Mouse (Mus musculus): ENCODE measurements around the gene Slc35a1.
"Not testable (repeated sequence)": the region's sequence is repeated elsewhere in the genome, so short reads cannot be mapped to it uniquely, and the experiment has no call there.

Gene Slc35a1

DNA sequence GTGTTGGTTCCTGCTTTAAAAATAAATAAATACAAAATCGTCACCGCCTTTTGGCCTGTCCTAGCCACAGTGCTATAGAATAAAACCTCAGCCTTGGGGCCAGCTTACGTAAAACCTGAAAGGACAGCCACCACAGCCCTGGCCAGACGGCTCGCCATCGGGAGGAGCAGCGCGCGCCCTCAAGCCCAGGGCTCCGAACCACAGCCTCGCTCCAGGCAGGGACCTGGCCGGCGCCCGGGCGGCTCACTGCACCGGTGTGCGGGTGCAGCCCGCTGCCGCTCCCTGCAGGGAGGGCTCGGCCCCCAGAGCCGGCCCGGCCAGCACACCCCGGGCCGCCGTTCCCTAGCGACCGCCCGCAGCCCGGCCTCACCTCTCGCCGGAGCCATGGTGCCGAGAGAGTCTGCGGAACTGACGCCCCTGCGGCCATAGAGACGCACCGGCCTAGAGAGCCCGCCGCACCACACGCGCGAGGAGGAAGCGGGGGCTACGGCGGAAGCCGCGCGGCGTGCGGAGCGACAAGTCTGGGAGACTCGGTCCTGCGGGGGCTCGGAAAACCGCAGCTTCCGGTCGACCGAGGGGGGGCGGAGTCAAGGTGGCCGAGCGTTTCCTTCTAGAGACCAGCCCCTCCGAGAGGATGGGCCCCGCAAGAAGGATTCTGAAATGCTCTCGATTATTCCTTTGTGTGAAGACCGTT is at the start of gene Slc35a1:
Slc35a1 (minus strand) TSS at position 565 of the 694 bp plus-strand sequence.
- peak; percentile 77 for DNase-seq (ENCODE audit: low spot score)

GRCm38 (mm10) chr4:34734461-34734860 is 47.2 kb upstream of the Slc35a1 start:
- DNase-seq (ENCODE audit: low spot score): no peak

DNA sequence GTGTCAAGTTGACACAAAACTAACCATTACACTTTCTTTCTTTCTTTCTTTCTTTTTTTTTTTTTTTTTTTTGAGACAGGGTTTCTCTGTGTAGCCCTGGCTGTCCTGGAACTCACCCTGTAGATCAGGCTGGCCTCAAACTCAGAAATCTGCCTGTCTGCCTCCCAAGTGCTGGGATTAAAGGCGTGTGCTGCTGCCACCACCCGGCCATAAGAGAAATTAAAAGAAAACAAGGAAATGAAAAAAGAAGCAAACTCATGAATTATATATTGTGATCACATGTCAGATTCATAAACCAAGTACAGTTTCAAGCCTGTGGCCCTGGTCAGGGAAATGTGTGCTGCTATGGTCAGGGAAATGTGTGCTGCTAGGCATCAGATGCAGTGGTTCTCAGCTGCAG is 46.2 kb upstream of the Slc35a1 start:
- not testable (repeated sequence) for DNase-seq (ENCODE audit: low spot score)

- DNase-seq (ENCODE audit: low spot score): no peak
These were observed 42.7 kb upstream of the Slc35a1 start, which contains the start of gene Cfap206 for GRCm38 (mm10) chr4:34729851-34730341. TSS of gene Cfap206 (minus strand) at chr4:34730206.

GRCm38 (mm10) chr4:34725710-34726109 is 38.5 kb upstream of the Slc35a1 start:
- DNase-seq (ENCODE audit: low spot score): not testable (repeated sequence)

- no peak for DNase-seq (ENCODE audit: low spot score)
These were observed 37.1 kb upstream of the Slc35a1 start for GRCm38 (mm10) chr4:34724306-34724705.

GRCm38 (mm10) chr4:34723186-34723585 is 35.9 kb upstream of the Slc35a1 start:
- no peak for DNase-seq (ENCODE audit: low spot score)

DNA sequence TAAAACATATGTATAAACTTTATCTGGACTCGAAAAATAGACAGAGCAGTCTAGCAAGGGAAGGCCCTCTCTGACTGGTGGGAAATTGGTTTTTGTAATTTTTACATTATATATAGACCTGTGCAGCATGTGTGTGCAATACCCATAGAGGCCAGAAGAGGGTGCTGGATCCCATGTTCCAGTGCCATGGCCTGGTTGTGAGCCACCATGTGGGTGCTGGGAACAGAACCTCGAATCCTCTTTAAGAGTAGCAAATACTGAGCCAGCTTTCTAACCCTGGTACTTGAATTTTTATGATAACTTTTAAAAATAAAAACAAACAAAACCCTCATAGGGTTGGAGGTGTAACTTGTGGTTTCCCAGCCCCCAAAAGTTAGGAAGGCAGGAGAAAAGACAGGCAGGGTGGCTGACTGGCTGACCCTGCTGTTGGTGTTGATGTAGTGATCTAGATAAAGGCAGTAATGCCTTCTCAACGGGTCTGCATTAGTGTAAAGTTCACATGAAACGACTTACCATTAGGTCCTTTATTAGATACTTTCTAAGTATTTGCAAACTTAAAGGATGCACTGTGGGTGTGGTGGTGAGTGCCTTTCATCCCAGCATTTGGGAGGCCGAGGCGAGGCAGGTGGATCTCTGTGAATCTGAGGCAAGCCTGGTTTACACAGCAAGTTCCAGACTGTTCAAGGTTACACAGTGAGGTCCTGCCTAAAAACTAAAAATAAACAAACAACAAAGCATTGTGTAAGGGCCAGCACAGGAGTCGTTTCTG is 33.1 kb upstream of the Slc35a1 start:
- DNase-seq (ENCODE audit: low spot score): no peak

DNA sequence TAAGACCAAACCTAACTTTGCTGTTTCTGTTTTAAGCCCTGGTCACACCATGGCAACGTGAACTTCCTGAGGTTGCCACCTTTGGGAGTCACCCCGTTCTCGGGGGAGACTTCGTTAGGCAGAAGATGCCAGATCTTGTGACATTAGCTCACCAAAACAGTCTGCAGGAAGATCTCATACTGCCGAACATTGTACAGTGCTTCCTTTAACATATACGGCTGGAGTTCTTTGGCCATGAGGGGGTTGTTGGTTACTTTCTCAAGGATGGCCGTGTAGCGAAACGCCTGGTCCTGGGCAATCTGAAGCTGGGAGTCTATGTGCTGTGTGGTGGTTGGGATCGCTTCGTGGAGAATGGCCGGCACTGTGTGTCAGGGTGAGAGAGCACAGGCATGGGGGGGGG is 32.2 kb upstream of the Slc35a1 start:
- DNase-seq (ENCODE audit: low spot score): no peak

DNA sequence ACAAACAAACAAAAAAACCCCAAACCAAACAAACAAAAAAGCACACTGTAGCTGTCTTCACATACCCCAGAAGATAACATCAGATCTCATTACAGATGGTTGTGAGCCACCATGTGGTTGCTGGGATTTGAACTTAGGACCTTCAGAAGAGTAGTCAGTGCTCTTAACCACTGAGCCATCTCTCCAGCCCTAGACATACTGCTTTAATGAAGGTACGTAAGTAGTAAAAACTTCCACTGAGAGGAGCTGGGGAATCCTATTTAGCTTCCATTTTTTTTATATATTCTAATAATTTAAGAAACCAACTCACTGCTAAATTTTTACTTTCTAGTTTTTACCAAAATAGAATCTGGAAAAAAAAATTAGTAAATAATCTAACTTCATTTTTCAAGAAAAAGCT is 27.8 kb upstream of the Slc35a1 start:
- DNase-seq (ENCODE audit: low spot score): no peak

DNA sequence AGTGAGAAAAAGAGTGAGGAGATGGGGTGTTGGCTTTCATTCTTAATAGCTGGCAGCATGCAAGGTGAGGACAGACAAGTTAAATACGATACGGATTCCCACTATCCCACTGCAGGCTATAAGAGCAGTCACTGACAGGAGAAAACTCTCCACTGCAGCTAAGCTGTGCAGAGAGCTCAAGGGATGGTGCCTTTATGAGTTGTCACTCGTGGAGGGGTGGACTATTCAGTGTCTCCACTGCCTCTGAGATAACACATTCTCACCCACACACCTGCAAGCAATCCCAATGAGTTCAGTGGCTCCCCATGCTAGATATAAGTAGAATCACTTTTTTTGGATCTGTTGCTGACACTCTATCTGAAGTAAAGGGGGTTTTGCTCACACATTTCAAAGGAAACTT is 20.9 kb upstream of the Slc35a1 start:
- no peak for DNase-seq (ENCODE audit: low spot score)

DNA sequence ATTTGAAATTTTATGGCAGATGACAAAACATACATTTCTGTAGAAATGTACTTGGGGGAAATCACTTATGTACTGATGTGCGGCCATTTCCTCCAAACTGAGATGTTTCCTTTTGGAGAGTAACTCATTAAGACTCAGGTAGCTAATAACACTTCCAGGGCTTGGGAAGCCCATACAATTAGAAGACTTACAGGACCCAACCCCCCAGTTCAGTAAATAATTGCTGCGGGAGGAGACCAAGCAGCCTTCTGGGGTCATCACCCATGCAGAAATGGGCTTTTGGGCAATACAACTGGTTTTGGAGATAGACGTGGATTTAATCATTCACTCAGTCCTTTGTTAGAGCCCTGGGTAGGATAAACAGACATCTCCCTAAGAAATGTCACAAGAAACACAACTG is 20.0 kb upstream of the Slc35a1 start:
- DNase-seq (ENCODE audit: low spot score): no peak

GRCm38 (mm10) chr4:34703029-34703428 is 15.8 kb upstream of the Slc35a1 start:
- DNase-seq (ENCODE audit: low spot score): no peak

DNA sequence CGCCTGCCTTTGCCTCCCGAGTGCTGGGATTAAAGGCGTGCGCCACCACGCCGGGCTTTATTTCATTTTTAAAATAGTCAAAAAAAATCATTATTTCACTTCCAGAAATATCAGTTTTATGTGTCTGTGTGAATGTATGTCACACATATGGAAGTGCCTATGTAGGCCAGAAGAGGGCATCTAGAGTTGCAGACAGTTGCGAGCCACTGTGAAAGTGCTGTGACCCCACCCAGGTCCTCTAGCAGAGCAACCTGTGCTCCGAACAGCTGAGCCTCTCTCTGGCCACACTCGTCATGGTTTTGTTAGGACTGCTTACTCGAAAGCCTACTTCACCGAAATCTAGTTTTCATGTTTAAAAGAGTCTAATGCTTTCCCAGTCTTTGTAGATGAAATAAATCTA is 15.0 kb upstream of the Slc35a1 start:
- DNase-seq (ENCODE audit: low spot score): no peak

- DNase-seq (ENCODE audit: low spot score): no peak
These were observed 14.3 kb upstream of the Slc35a1 start for GRCm38 (mm10) chr4:34701528-34701927.

GRCm38 (mm10) chr4:34688021-34688420 is 783 bp upstream of the Slc35a1 start:
- DNase-seq (ENCODE audit: low spot score): no peak

GRCm38 (mm10) chr4:34680530-34680929 is 6.7 kb downstream of the Slc35a1 start:
- no peak for DNase-seq (ENCODE audit: low spot score)

DNA sequence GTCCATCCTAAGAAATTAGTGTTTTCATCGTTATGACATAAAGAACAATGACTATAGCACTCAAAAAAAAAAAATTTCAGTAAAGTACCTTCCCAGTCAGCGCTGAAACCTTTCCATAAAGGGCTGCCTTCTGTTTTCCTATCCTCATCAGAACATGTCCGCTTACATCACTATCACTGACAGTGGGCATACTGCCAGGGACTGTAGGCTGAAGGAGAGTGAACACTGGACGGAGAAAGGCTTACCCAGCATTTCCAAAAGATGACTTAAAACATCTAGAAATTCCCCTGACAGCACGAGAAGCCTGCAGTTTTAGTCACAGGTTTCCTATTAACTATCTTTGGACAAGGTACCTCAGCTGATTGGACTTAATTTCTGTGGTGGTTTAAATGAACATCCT is 13.5 kb downstream of the Slc35a1 start:
- no peak for DNase-seq (ENCODE audit: low spot score)

GRCm38 (mm10) chr4:34667923-34668322 is 19.3 kb downstream of the Slc35a1 start:
- no peak for DNase-seq (ENCODE audit: low spot score)

DNA sequence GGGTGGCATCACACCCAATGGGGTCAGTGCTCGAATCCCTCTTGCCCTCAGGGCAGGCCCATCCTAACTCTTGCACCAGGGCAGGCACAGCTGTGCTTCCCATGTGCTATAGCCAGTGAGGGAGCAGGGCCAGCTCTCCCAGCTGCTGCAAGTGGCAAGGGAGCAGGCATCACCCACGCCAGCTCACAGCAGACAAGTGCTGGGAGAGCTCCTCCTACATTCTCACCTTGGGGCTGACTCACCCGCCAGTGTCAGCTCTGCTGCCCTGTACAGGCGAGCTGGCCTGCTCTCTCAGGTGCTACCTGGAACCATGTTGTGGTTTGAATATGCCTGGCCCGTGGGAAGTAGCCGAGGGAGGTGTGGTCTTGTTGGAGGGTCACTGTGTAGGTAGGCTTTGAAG is 25.3 kb downstream of the Slc35a1 start:
- no peak for DNase-seq (ENCODE audit: low spot score)

GRCm38 (mm10) chr4:34661514-34661913 is 25.7 kb downstream of the Slc35a1 start:
- no peak for DNase-seq (ENCODE audit: low spot score)

- DNase-seq (ENCODE audit: low spot score): no peak
These were observed 28.2 kb downstream of the Slc35a1 start for GRCm38 (mm10) chr4:34659012-34659411.

DNA sequence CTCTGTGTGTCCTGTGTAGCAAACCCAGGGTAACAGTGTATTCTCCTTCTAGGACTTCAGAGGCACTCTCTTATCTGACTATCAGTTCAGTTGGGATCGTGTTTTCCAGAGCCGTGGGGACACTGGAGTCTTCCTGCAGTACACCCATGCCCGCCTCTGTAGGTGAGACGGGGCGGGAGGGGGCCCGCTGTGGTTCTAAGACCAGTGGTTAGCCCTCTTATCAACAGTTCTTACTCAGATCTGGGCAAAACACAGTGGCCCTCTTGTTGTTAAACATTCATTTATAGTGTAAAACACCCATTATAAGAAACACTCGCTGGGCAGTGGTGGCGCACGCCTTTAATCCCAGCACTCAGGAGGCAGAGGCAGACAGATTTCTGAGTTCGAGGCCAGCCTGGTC is 31.1 kb downstream of the Slc35a1 start:
- DNase-seq (ENCODE audit: low spot score): no peak
